Mouse (Mus musculus) MEL (cell line): ENCODE measurements at regions not wholly inside any gene's neighbourhood (a gene's known extent, or its start where the extent isn't known, plus 50 kb on each side); places are given as distances from the start of the nearest gene placed in this dataset.

Source experiments
- DNase-seq: peaks from one replicate; pipeline ENCODE4 v3.0.0; 2011; ENCODE audit warnings: low read depth, low spot score
- H3K27ac ChIP-seq: 2 replicates; pipeline ENCODE4 v1.5.1; 2012; ENCODE audit warnings: low read depth, mild to moderate bottlenecking, control low read depth, low read length, moderate library complexity; ENCODE audit not compliant: control insufficient read depth
- H3K27me3 ChIP-seq, 2 experiments: fragments of 150-350 bp in 1 of 2; sonication (generic) in 1 of 2; 2 replicates each; pipeline ENCODE4 v1.6.1; 2012; ENCODE audit warnings: low read length in 2 of 2, mild to moderate bottlenecking in 2 of 2, improper control_type of control experiment in 1 of 2, moderate library complexity in 1 of 2; ENCODE audit not compliant: insufficient read depth in 2 of 2, control insufficient read depth in 1 of 2
- H3K36me3 ChIP-seq, 2 experiments: 2 replicates each; pipeline ENCODE4 v1.6.1; 2012 to 2014; ENCODE audit warnings: low read length in 2 of 2, improper control_type of control experiment in 1 of 2, inconsistent platforms in 1 of 2, mild to moderate bottlenecking in 1 of 2; ENCODE audit not compliant: insufficient read depth in 2 of 2, control insufficient read depth in 1 of 2
- H3K4me1 ChIP-seq, 2 experiments: fragments of 150-350 bp in 1 of 2; sonication (generic) in 1 of 2; 2 replicates each; pipeline ENCODE4 v1.6.1; 2012; ENCODE audit warnings: low read length in 2 of 2, improper control_type of control experiment in 1 of 2, mild to moderate bottlenecking in 1 of 2; ENCODE audit not compliant: insufficient read depth in 2 of 2, control insufficient read depth in 1 of 2
- H3K4me3 ChIP-seq, 2 experiments: fragments of 150-350 bp in 1 of 2; sonication (generic) in 1 of 2; 2 replicates each; pipeline ENCODE4 v1.5.1; 2012; ENCODE audit warnings: low read depth in 2 of 2, low read length in 2 of 2, mild to moderate bottlenecking in 2 of 2, moderate library complexity in 2 of 2, control low read depth in 1 of 2, improper control_type of control experiment in 1 of 2; ENCODE audit not compliant: control insufficient read depth in 1 of 2, insufficient read depth in 1 of 2
- H3K79me2 ChIP-seq: 2 replicates; pipeline ENCODE4 v1.6.1; 2012; ENCODE audit warnings: mild to moderate bottlenecking, low read length, moderate library complexity; ENCODE audit not compliant: control insufficient read depth, poor library complexity, insufficient read depth
- H3K9ac ChIP-seq: 2 replicates; pipeline ENCODE4 v1.6.1; 2012; ENCODE audit warnings: low read depth, mild to moderate bottlenecking, control low read depth, low read length, moderate library complexity; ENCODE audit not compliant: control insufficient read depth, poor library complexity, severe bottlenecking
- H3K9me3 ChIP-seq: fragments of 150-350 bp; sonication (generic); replicated peaks from 2 replicates; pipeline ENCODE4 v1.6.1; 2012; ENCODE audit warnings: mild to moderate bottlenecking, low read length, improper control_type of control experiment, moderate library complexity; ENCODE audit not compliant: insufficient read depth
- BHLHE40 ChIP-seq: IDR thresholded peaks from 2 replicates; pipeline ENCODE4 v1.6.1; 2012; ENCODE audit warnings: low read depth, mild to moderate bottlenecking, inconsistent platforms, low read length, improper control_type of control experiment, borderline replicate concordance
- CHD1 ChIP-seq: IDR thresholded peaks from 2 replicates; pipeline ENCODE4 v1.6.1; 2012; ENCODE audit warnings: low read depth, mild to moderate bottlenecking, inconsistent platforms, low read length, improper control_type of control experiment
- CHD2 ChIP-seq: IDR thresholded peaks from 2 replicates; pipeline ENCODE4 v1.6.1; 2011; ENCODE audit warnings: low read length, improper control_type of control experiment
- E2F4 ChIP-seq: IDR thresholded peaks from 2 replicates; pipeline ENCODE4 v1.6.1; 2011; ENCODE audit warnings: low read depth, low read length, improper control_type of control experiment, borderline replicate concordance
- EP300 ChIP-seq, 2 experiments: IDR thresholded peaks; 2 replicates each; pipeline ENCODE4 v1.6.1; 2011; ENCODE audit warnings: improper control_type of control experiment in 2 of 2, low read length in 2 of 2, low read depth in 1 of 2, mild to moderate bottlenecking in 1 of 2
- ETS1 ChIP-seq: IDR thresholded peaks from 2 replicates; pipeline ENCODE4 v1.6.1; 2012; ENCODE audit warnings: low read depth, mild to moderate bottlenecking, inconsistent platforms, low read length, improper control_type of control experiment, moderate library complexity
- GABPA ChIP-seq: IDR thresholded peaks from 2 replicates; pipeline ENCODE4 v1.6.1; 2012; ENCODE audit warnings: low read depth, mild to moderate bottlenecking, inconsistent platforms, low read length, improper control_type of control experiment, moderate library complexity
- GATA1 ChIP-seq: IDR thresholded peaks from 2 replicates; pipeline ENCODE4 v1.6.1; 2011; ENCODE audit warnings: low read depth, low read length, improper control_type of control experiment
- HCFC1 ChIP-seq: IDR thresholded peaks from 2 replicates; pipeline ENCODE4 v1.6.1; 2012; ENCODE audit warnings: low read depth, mild to moderate bottlenecking, inconsistent platforms, low read length, improper control_type of control experiment, moderate library complexity
- JUND ChIP-seq: IDR thresholded peaks from 2 replicates; pipeline ENCODE4 v1.6.1; 2011; ENCODE audit warnings: low read depth, mild to moderate bottlenecking, improper control_type of control experiment, low read length
- KAT2A ChIP-seq: conservative IDR thresholded peaks from 2 replicates; pipeline ENCODE4 v1.6.1; 2012; ENCODE audit warnings: low read depth, low read length, improper control_type of control experiment, inconsistent platforms
- MAFK ChIP-seq: IDR thresholded peaks from 2 replicates; pipeline ENCODE4 v1.6.1; 2011; ENCODE audit warnings: low read depth, mild to moderate bottlenecking, low read length, improper control_type of control experiment, borderline replicate concordance
- MEF2A ChIP-seq: IDR thresholded peaks from 2 replicates; pipeline ENCODE4 v1.6.1; 2014; ENCODE audit warnings: low read depth, mild to moderate bottlenecking, inconsistent platforms, low read length, improper control_type of control experiment; ENCODE audit not compliant: poor library complexity, insufficient replicate concordance, severe bottlenecking; ENCODE audit errors: extremely low read depth
- MXI1 ChIP-seq: IDR thresholded peaks from 2 replicates; pipeline ENCODE4 v1.6.1; 2011; ENCODE audit warnings: mild to moderate bottlenecking, low read depth, low read length, improper control_type of control experiment
- MYB ChIP-seq: IDR thresholded peaks from 2 replicates; pipeline ENCODE4 v1.6.1; 2011; ENCODE audit warnings: mild to moderate bottlenecking, low read depth, low read length, improper control_type of control experiment
- MYC ChIP-seq: IDR thresholded peaks from 2 replicates; pipeline ENCODE4 v1.6.1; 2011; ENCODE audit warnings: low read depth, mild to moderate bottlenecking, low read length, improper control_type of control experiment, moderate library complexity
- NELFE ChIP-seq: IDR thresholded peaks from 2 replicates; pipeline ENCODE4 v1.6.1; 2011; ENCODE audit warnings: low read depth, low read length, improper control_type of control experiment
- NRF1 ChIP-seq: IDR thresholded peaks from 2 replicates; pipeline ENCODE4 v1.6.1; 2014; ENCODE audit warnings: low read depth, mild to moderate bottlenecking, inconsistent platforms, low read length, improper control_type of control experiment, moderate library complexity; ENCODE audit not compliant: poor library complexity, insufficient read depth, severe bottlenecking
- POLR2AphosphoS2 ChIP-seq: IDR thresholded peaks from 2 replicates; pipeline ENCODE4 v1.6.1; 2011; ENCODE audit warnings: low read length, improper control_type of control experiment
- POLR2AphosphoS5 ChIP-seq: IDR thresholded peaks from 2 replicates; pipeline ENCODE4 v1.6.1; 2012; ENCODE audit warnings: low read depth, borderline replicate concordance, mild to moderate bottlenecking, inconsistent platforms, low read length, moderate library complexity, mixed read lengths
- RAD21 ChIP-seq: IDR thresholded peaks from 2 replicates; pipeline ENCODE4 v1.6.1; 2011; ENCODE audit warnings: mild to moderate bottlenecking, low read depth, low read length, improper control_type of control experiment
- SIN3A ChIP-seq: IDR thresholded peaks from 2 replicates; pipeline ENCODE4 v1.6.1; 2012; ENCODE audit warnings: low read length, improper control_type of control experiment, inconsistent platforms
- SMC3 ChIP-seq: IDR thresholded peaks from 2 replicates; pipeline ENCODE4 v1.6.1; 2011; ENCODE audit warnings: low read depth, low read length, improper control_type of control experiment
- TAL1 ChIP-seq: IDR thresholded peaks from 2 replicates; pipeline ENCODE4 v1.6.1; 2012; ENCODE audit warnings: mild to moderate bottlenecking, inconsistent platforms, low read length, moderate library complexity, mixed read lengths
- TBP ChIP-seq: IDR thresholded peaks from 2 replicates; pipeline ENCODE4 v1.8.0; 2011; ENCODE audit warnings: low read depth, low read length, improper control_type of control experiment
- TCF12 ChIP-seq: IDR thresholded peaks from 2 replicates; pipeline ENCODE4 v1.6.1; 2014; ENCODE audit warnings: low read depth, mild to moderate bottlenecking, inconsistent platforms, low read length, improper control_type of control experiment, moderate library complexity
- UBTF ChIP-seq: IDR thresholded peaks from 2 replicates; pipeline ENCODE4 v1.6.1; 2012; ENCODE audit warnings: low read depth, mild to moderate bottlenecking, inconsistent platforms, low read length, improper control_type of control experiment, moderate library complexity, borderline replicate concordance; ENCODE audit not compliant: insufficient read depth
- USF1 ChIP-seq: IDR thresholded peaks from 2 replicates; pipeline ENCODE4 v1.6.1; 2014; ENCODE audit warnings: low read depth, mild to moderate bottlenecking, inconsistent platforms, low read length, improper control_type of control experiment, moderate library complexity
- USF2 ChIP-seq, 2 experiments: IDR thresholded peaks; 2 replicates each; pipeline ENCODE4 v1.6.1; 2011 to 2012; ENCODE audit warnings: improper control_type of control experiment in 2 of 2, low read length in 2 of 2, borderline replicate concordance in 1 of 2, inconsistent platforms in 1 of 2, low read depth in 1 of 2, mild to moderate bottlenecking in 1 of 2; ENCODE audit not compliant: insufficient read depth in 1 of 2
- ZKSCAN1 ChIP-seq: IDR thresholded peaks from 2 replicates; pipeline ENCODE4 v1.6.1; 2012; ENCODE audit warnings: low read depth, mild to moderate bottlenecking, inconsistent platforms, low read length, improper control_type of control experiment, moderate library complexity
- ZMIZ1 ChIP-seq: IDR thresholded peaks from 2 replicates; pipeline ENCODE4 v1.6.1; 2012; ENCODE audit warnings: low read depth, mild to moderate bottlenecking, inconsistent platforms, low read length, improper control_type of control experiment, moderate library complexity

DNA sequence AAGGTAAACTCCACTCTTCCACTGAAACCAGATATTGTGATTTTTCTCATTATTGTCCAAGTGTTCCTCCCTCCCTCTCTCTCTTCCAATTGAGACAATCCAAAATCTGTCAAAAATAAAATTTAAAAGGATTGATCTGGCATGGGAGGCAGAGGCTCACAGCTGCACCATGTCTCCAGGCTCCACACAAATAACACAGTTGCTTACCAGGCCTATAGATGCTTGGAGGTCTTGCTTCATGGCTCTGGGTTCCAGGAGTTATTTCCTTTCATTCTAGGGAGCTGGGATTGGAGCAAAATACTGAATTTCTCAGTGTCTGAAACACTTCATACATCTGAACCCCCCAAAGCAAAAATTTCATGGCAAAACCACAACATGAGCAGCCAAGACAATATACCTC, 134.2 kb upstream of the Fam98a start:
- H3K27me3 ChIP-seq: no peaks in the 10 kb centered on the region
- no peak overlapping the region for H3K9ac ChIP-seq
- no peak for DNase-seq
- no peak for TF ChIP-seq NELFE
- no peak for TF ChIP-seq CHD2
- TF ChIP-seq E2F4: no peak
- no peak for TF ChIP-seq JUND
- TF ChIP-seq MYC: no peak
- TF ChIP-seq USF1: no peak
- no peak for TF ChIP-seq TCF12
- no peak for TF ChIP-seq RAD21
- no peak for TF ChIP-seq POLR2AphosphoS2
- TF ChIP-seq ETS1: no peak
- TF ChIP-seq MXI1: no peak
- no peak for TF ChIP-seq ZKSCAN1
- TF ChIP-seq BHLHE40: no peak
- TF ChIP-seq GATA1: no peak
- TF ChIP-seq MAFK: no peak
- no peak for TF ChIP-seq SIN3A
- TF ChIP-seq GABPA: no peak
- TF ChIP-seq HCFC1: no peak
- no peak for TF ChIP-seq SMC3
- TF ChIP-seq CHD1: no peak
- TF ChIP-seq, all 39 proteins: peak for 0
- no peaks in the 10 kb centered on the region for H3K9me3 ChIP-seq
- no peaks in the 10 kb centered on the region for H3K36me3 ChIP-seq
- H3K4me3 ChIP-seq: no peak overlapping the region
- H3K27ac ChIP-seq: no peak overlapping the region
- H3K4me1 ChIP-seq: no peaks in the 10 kb centered on the region
- H3K79me2 ChIP-seq: no peaks in the 10 kb centered on the region

DNA sequence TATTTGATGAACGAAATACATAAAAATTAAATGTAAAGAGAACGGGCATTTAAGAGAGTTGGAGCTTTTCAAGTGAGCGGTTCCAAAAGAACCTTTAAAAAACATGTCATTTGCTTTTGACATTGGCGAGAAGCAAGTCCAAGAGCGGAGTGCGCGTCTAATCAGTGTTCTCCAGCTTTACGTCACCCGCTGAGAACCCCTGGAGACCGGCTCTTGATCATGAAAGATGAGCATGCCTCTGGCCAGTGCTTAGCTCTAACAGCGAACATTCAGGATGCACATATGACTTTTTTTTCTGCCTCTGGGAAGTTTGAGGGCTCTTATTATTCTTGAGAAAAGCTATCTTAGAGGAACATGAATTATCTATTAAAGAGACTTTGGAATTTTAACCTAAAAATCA, 95.2 kb upstream of the Fam98a start:
- DNase-seq: no peak
- Histone ChIP-seq H3K27ac (no peak overlapping the region), H3K36me3 (no peaks in the 10 kb centered on the region)

More for the DNA sequence above, 95.2 kb upstream of the Fam98a start:
- H3K4me1 ChIP-seq: no peaks in the 10 kb centered on the region
- TF ChIP-seq POLR2AphosphoS2 (no peak), ZMIZ1 (no peak), ETS1 (no peak), USF2 (IDR thresholded peaks at IDR 0.05; ENCODE audit: borderline replicate concordance in 1 of 2, insufficient read depth in 1 of 2, low read depth in 1 of 2, low read length in 2 of 2) (no peak), GATA1 (no peak), HCFC1 (no peak), BHLHE40 (no peak), NELFE (no peak), NRF1 (no peak), EP300 (IDR thresholded peaks at IDR 0.05; ENCODE audit: low read depth in 1 of 2, low read length in 2 of 2) (no peak), KAT2A (no peak), POLR2AphosphoS5 (no peak), MEF2A (no peak), E2F4 (no peak), TAL1 (no peak), MYB (no peak), MXI1 (no peak), TBP (no peak), UBTF (no peak), SMC3 (no peak)
- no peak overlapping the region for H3K9ac ChIP-seq
- H3K4me3 ChIP-seq: no peak overlapping the region
- H3K9me3 ChIP-seq: no peaks in the 10 kb centered on the region
- H3K27me3 ChIP-seq: no peaks in the 10 kb centered on the region
- no peaks in the 10 kb centered on the region for H3K79me2 ChIP-seq
